Mouse (Mus musculus) G1E-ER4 (cell line): Measurements from ENCODE around the gene St6galnac3. TPM values are rescaled to one million over a fixed set of nuclear protein-coding genes. Genes with fewer than 3 reads are reported as not detected.

Experiments used
- GATA1 ChIP-seq: IDR thresholded peaks from one replicate; pipeline ENCODE4 v1.8.0; 2012; ENCODE audit warnings: low read length, inconsistent platforms
- polyA plus RNA-seq: library from polyadenylated mRNA; stranded (reverse); fragments of >175 nt; gene quantifications from 2 replicates; pipeline ENCODE4 v1.2.3, GENCODE M21; 2012

St6galnac3 gene
- polyA plus RNA-seq, 1 experiment: 1.9 TPM

DNA sequence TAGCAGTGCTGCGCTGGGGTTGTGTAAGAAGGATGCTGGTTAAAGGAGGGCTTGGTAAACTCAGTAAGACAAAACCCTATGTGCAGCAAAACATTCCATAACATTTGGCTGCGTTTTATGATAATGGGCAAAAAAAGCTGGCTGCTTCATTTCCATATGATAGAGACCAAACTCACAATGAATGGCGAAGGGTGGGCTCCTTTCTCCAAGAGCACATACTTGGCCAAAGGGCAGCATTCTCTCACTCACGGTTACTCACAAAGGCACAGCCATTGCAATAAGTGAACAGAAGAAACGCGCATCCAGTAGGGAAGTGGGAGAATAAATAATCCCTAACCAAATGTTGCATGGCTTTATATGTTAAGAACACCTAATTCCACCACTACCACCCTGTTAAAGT, 437.9 kb downstream of the St6galnac3 start:
- no peak for TF ChIP-seq GATA1

DNA sequence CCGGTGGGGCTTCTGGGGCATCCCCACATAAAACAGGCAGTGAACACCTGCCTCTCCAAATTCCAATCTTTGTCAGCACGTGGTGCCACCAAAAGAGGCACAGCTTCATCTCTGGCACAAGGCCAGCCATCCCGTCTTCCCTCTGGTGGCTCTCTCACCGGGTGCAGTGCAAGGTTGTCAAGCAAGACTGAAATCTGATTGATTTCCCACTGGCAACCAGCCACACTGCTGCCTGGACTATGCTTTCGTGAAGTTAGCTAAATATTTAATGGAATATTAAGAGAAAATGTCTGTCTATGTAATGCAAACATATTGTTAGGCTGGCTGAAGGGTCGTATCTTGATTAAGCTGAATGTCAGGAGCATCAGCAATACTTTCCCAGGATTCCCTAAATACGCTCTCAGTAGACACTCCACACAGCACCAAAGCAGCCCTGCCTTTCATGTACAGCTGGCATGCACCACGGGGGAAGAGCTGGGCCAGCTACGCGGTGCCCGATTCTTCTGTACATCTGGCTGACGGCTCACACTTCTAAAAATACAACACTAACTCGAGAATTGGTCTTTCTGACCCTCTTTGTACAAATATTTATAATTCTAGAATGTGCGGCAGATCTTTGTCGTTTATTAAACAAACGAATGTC, 442.7 kb downstream of the St6galnac3 start:
- no peak for TF ChIP-seq GATA1

DNA sequence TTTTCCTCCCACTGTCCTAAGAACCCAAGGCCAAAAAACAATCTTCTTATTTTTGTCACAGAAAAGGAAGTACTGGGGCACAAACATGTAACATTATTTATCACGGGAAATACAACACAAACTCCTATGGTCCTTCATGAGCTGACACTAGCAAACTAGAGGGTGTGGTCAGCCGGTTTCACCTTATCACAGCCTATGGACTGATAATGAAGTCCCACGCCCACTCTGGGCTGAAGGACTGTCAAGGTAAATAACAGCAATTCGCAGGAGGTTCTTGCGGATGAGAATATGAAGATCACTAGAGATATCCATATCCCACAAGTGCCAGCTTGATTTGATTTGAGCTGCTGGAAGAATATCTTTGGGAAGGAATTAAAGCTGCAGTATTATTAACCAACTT, 446.7 kb downstream of the St6galnac3 start:
- no peak for TF ChIP-seq GATA1

- TF ChIP-seq GATA1: no peak
Observed at GRCm38 (mm10) chr3:153277389-153277999, 447.5 kb downstream of the St6galnac3 start.

GRCm38 (mm10) chr3:153276830-153277388, 448.1 kb downstream of the St6galnac3 start:
- no peak for TF ChIP-seq GATA1

- no peak for TF ChIP-seq GATA1
Observed at GRCm38 (mm10) chr3:153276101-153276829, 448.7 kb downstream of the St6galnac3 start.

- no peak for TF ChIP-seq GATA1
Observed at GRCm38 (mm10) chr3:153272241-153272640, 452.7 kb downstream of the St6galnac3 start.

DNA sequence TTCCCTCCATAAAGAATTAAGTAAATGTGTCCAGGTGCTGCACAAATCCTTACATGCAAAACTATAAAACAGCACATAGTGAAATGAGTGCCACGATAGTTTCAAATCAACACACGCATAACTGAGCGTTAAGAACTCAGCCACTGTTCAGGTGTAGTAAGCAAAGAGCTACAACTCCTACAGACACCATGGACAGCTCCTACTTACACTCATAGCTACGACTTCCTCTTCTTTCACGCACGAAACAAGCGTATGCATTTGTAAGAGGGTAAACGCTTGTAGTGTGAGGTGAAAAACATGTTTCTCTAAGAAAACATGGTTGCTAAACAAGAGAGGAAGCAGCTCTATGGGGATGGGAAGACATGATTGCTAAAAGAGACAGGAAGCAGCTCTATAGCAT, 457.6 kb downstream of the St6galnac3 start:
- TF ChIP-seq GATA1: no peak

- TF ChIP-seq GATA1: no peak
Observed at GRCm38 (mm10) chr3:153261985-153262384, 463.0 kb downstream of the St6galnac3 start.

GRCm38 (mm10) chr3:153260225-153260933, 464.6 kb downstream of the St6galnac3 start:
- TF ChIP-seq GATA1: no peak

DNA sequence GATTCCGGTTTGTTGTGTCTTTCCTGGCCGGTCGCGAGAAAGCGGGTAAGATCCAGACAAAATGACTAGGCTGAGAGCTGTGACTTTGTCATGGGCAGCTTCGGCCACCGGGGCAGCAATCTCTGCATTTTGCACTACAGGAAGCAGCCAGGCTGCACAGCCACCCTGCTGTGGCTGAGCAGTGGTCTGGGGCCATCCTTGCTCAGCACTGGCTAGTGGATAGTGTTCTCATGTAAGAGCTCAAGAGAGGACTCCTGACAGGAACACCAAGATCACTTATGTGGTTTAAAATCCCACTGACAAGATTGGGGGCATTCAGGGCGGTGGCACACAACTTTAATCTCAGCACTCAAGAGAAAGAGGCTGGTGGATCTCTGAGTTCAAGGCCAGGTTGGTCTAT, 469.1 kb downstream of the St6galnac3 start:
- TF ChIP-seq GATA1: no peak

- TF ChIP-seq GATA1: no peak
Observed at GRCm38 (mm10) chr3:153251653-153252052, 473.3 kb downstream of the St6galnac3 start.

DNA sequence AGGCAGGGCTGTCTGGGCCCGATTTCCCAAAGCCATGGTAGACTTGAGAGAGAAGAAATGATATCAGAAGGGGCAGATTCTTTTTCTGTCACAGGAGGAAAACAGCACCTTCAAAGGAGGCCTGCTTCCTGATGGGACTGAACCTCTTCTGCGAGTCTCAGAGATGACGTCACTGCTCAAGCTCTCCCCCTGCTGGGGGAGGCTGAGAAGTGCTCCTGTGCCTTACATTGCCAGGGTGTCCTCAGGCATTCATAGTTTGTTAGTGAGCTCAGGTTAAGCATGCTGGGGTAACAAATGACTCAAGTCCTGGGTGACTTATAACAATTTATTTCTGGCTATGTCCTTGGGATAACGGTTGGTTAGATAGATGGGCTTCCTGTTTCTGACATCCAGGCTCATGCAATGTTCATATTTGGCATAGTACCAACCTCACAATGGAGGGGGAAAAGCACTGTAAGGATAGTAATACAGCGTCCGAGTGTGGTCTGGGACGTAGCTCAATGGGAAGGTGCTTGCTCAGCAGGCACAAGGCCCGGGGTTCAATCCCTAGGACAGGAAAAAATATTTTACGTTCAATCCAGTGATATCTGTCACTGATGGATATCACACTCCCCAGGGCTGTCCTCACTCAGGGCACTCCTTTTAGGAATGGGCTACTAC, 474.2 kb downstream of the St6galnac3 start:
- TF ChIP-seq GATA1: no peak

DNA sequence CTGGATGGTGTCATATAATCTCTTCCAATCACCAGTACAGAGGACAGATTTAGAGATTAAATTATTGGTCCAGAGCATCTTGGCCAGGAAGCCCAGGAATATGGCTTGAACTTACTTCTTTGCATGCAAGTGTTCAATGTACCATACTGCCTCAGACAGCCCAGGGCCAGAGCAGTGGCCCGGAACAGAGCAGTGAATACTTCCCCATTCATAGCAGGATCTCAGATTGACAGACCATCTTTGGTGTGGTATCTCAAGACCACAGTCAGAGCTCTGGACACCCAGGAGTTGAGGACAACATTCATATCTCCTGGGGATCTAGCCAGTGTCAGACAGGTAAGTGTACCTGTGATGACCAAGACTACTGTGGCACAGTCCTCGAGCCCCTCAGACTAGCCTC, 476.1 kb downstream of the St6galnac3 start:
- no peak for TF ChIP-seq GATA1

DNA sequence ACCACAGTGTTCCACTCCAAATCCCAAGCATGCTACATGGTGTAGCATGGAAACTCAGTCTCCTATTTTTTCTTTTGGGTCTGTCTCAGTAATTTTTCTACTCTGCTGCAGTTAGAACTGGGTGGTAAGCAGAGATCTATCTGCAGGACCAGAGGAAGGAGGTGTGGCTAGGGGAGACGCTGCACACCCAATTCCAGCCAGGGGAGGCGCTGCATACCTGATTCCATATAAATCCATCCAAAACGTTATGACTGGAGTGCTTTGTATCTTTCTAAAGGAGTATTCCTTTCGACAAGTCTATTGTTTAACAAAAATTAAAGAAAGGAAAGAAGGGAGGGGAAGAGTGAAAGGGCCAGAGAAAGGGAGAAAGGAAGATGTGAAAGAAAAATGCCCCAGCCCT, 476.9 kb downstream of the St6galnac3 start:
- TF ChIP-seq GATA1: no peak
